Mouse (Mus musculus) brain, embryonic 14.5 days (tissue): ENCODE data around the gene Hoxb5.

Experiments used
- CTCF ChIP-seq: fragments of 200-500 bp; IDR thresholded peaks from 2 replicates; pipeline ENCODE4 v1.5.1; 2012; ENCODE audit warnings: inconsistent platforms, mild to moderate bottlenecking, moderate library complexity, borderline replicate concordance; ENCODE audit not compliant: insufficient read depth, insufficient read length; ENCODE audit errors: extremely low read depth
- POLR2A ChIP-seq: fragments of 200-500 bp; IDR thresholded peaks from 2 replicates; pipeline ENCODE4 v1.6.1; 2012; ENCODE audit warnings: mild to moderate bottlenecking, inconsistent platforms, borderline replicate concordance; ENCODE audit not compliant: poor library complexity, insufficient read depth, insufficient read length, severe bottlenecking; ENCODE audit errors: extremely low read depth

DNA sequence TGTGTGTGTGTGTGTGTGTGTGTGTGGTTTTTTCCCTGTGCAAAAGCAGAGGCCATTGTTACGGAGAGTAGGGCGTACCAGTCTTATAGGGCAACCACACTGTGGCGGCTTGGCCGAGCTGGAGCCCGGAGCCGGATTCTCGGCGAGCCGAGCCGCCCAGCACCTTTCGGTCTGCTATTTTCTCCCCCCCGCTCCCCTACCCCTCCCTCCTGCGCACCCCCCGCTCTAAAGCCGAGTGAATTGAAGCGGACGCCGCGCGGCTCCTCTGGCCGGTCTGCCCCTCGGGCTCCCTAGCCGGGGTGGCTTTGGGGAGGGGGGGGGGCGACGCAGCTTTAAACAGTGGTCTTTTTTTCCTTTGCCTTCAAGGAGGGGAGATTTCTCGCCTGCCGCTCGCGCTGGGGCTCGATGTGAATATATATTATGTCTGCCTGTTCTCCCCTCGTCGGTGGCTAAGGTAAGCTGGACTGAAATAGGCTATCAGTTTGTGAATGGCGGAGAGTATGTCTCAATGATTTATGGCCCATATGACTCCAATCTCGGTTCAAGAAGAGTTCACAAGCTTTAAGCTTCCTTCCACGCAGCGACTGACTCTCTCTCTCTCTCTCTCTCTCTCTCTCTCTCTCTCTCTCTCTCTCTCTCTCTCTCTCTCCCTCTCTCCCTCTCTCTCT lies 37.7 kb downstream of the Hoxb5 start:
- TF ChIP-seq CTCF (no peak), POLR2A (no peak)
